In the genomic region with DNA sequence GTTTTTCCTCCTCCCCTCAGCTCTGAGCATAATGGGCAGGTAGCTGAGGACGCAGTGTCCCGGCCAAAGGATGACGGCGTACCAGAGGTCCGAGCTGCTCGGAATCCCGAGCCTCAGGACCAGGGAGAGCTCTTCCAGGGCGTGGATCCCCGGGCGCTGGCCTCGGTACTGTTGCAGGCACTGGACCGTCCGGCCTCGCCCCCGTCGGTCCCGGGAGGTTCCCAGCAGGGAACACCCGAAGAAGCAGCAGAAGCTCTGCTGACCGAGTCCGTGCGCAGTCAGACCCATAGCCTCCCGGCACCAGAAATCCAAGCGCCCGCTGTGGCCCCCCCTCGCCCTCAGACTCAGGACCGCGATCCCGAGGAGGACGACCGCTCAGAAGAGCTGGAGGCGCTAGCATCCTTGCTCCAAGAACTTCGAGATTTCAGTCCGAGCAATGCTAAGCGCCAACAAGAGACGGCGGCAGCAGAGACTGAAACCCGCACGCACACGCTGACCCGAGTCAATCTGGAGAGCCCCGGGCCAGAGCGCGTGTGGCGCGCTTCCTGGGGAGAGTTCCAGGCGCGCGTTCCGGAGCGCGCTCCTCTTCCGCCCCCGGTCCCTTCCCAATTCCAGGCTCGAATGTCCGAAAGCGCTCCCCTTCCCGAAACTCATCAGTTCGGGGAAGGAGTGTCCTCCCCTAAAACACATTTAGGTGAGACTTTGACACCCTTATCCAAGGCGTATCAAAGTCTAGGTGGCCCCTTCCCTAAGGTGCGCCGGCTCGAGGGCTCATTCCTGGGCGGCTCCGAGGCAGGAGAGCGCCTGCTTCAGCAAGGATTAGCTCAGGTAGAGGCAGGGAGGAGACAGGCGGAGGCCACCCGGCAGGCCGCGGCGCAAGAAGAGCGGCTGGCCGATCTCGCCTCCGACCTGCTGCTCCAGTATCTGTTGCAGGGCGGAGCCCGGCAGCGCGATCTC, we compare ENCODE assay signal across 8 mouse cellular contexts. TPM values are rescaled to one million over a fixed set of nuclear protein-coding genes. Genes with fewer than 3 reads are reported as not detected.
DNase-seq lines count a peak whose midpoint lies in the region; ATAC-seq and TF ChIP-seq lines count a peak whose summit lies in the region.

No protein-coding gene starts in this region.

- TF ChIP-seq CTCF in kidney, postnatal 0 days (IDR thresholded peaks at IDR 0.05; ENCODE audit: low read depth) = no peak

- H3K4me2 ChIP-seq in forebrain, embryonic 13.5 days = peak overlapping the region; percentile 99
- peak overlapping the region; percentile 88 for H3K4me2 ChIP-seq in kidney, postnatal 0 days (ENCODE audit: low read length)

- peak overlapping the region; percentile 51 for H3K4me3 ChIP-seq in forebrain, embryonic 13.5 days
- H3K4me3 ChIP-seq in kidney, postnatal 0 days (replicated peaks; ENCODE audit: low read depth, low read length) = peak overlapping the region; percentile 25
- peak overlapping the region; percentile 62 for H3K4me3 ChIP-seq in midbrain, embryonic 10.5 days

- peak overlapping the region; percentile 63 for H3K9ac ChIP-seq in forebrain, embryonic 13.5 days
- no peak overlapping the region for H3K9ac ChIP-seq in kidney, postnatal 0 days (ENCODE audit: low read depth, low read length)

- ATAC-seq in forebrain, embryonic 13.5 days = no peak
- ATAC-seq in kidney, postnatal 0 days (replicated peaks; ENCODE audit: low FRiP score, low read depth) = no peak

- H3K9me3 ChIP-seq in forebrain, embryonic 13.5 days (replicated peaks) = no peaks in the 10 kb centered on the region
- H3K9me3 ChIP-seq in kidney, postnatal 0 days (replicated peaks; ENCODE audit: low read length) = no peaks in the 10 kb centered on the region
- no peaks in the 10 kb centered on the region for H3K9me3 ChIP-seq in midbrain, embryonic 10.5 days (replicated peaks)

- H3K27ac ChIP-seq in forebrain, embryonic 13.5 days = no peak overlapping the region
- no peak overlapping the region for H3K27ac ChIP-seq in kidney, postnatal 0 days
- no peak overlapping the region for H3K27ac ChIP-seq in midbrain, embryonic 10.5 days (replicated peaks)

- peak; percentile 43 for DNase-seq in embryo, embryonic 10 days (ENCODE audit: low spot score)
- DNase-seq in embryo, embryonic 9.5 days (ENCODE audit: extremely low spot score) = no peak
- peak; percentile 12 for DNase-seq in thymus, postnatal 14 days
- DNase-seq in thymus, postnatal 36 days = no peak
- peak; percentile 63 for DNase-seq in kidney, postnatal 0 days (ENCODE audit: low spot score)
- DNase-seq in midbrain, embryonic 10.5 days (ENCODE audit: low spot score) = peak; percentile 27
- no peak for DNase-seq in natural killer cell, adult 2 months (ENCODE audit: low spot score in 2 of 2)

- H3K36me3 ChIP-seq in forebrain, embryonic 13.5 days (ENCODE audit: poor library complexity, severe bottlenecking) = peaks cover 11% of the 10 kb centered on the region
- H3K36me3 ChIP-seq in kidney, postnatal 0 days (ENCODE audit: insufficient read depth, low read length) = peaks cover 5% of the 10 kb centered on the region; the same call in 1 of the 2 replicates
- H3K36me3 ChIP-seq in midbrain, embryonic 10.5 days = peaks cover 16% of the 10 kb centered on the region

- WGBS in forebrain, embryonic 13.5 days = 1% methylated on average over 78 of the region's 78 CpGs
- WGBS in kidney, postnatal 0 days = 2% methylated on average over 77 of the region's 78 CpGs
- WGBS in midbrain, embryonic 10.5 days = under 1% methylated on average over 78 of the region's 78 CpGs

- H3K27me3 ChIP-seq in forebrain, embryonic 13.5 days = peaks cover 62% of the 10 kb centered on the region
- H3K27me3 ChIP-seq in kidney, postnatal 0 days (ENCODE audit: insufficient read depth, low read length) = peaks cover 47% of the 10 kb centered on the region
- peaks cover 92% of the 10 kb centered on the region for H3K27me3 ChIP-seq in midbrain, embryonic 10.5 days (ENCODE audit: low read depth, poor library complexity, severe bottlenecking)

- H3K4me1 ChIP-seq in forebrain, embryonic 13.5 days = peaks cover 36% of the 10 kb centered on the region
- peaks cover 23% of the 10 kb centered on the region for H3K4me1 ChIP-seq in kidney, postnatal 0 days (replicated peaks; ENCODE audit: insufficient read depth, low read length)
- peaks cover 46% of the 10 kb centered on the region for H3K4me1 ChIP-seq in midbrain, embryonic 10.5 days

RNA-seq across cellular contexts. Expression of a gene that starts 5.2 kb away (rescaled TPM):
- polyA plus RNA-seq in forebrain, embryonic 13.5 days (2015; fragmentation: Nextera tagmentation; extraction: Ambion mirVana) = 0.89 and 1.0 TPM in 2 replicates
- 0.21 and 0.42 TPM in 2 replicates for polyA plus RNA-seq in kidney, postnatal 0 days (2015; fragmentation: Nextera tagmentation; extraction: Ambion mirVana)
- 0.35 and 0.39 TPM in 2 replicates for polyA plus RNA-seq in midbrain, embryonic 10.5 days (2016; fragmentation: Nextera tagmentation; extraction: Ambion mirVana)

RNA-seq across cellular contexts. Expression of a gene that starts 14.6 kb away (rescaled TPM):
- 252 and 260 TPM in 2 replicates for polyA plus RNA-seq in forebrain, embryonic 13.5 days (2015; fragmentation: Nextera tagmentation; extraction: Ambion mirVana)
- 160 and 172 TPM in 2 replicates for polyA plus RNA-seq in kidney, postnatal 0 days (2015; fragmentation: Nextera tagmentation; extraction: Ambion mirVana)
- 209 and 228 TPM in 2 replicates for polyA plus RNA-seq in midbrain, embryonic 10.5 days (2016; fragmentation: Nextera tagmentation; extraction: Ambion mirVana)

RNA-seq across cellular contexts. Expression of a gene that starts 40.7 kb away (rescaled TPM):
- polyA plus RNA-seq in forebrain, embryonic 13.5 days (2015; fragmentation: Nextera tagmentation; extraction: Ambion mirVana) = 0.14 and 0.21 TPM in 2 replicates
- polyA plus RNA-seq in kidney, postnatal 0 days (2015; fragmentation: Nextera tagmentation; extraction: Ambion mirVana) = 0.05 and 0.13 TPM in 2 replicates
- polyA plus RNA-seq in midbrain, embryonic 10.5 days (2016; fragmentation: Nextera tagmentation; extraction: Ambion mirVana) = 0.07 and 0.11 TPM in 2 replicates

RNA-seq across cellular contexts. Expression of a gene that starts 43.5 kb away (rescaled TPM):
- 110 and 113 TPM in 2 replicates for polyA plus RNA-seq in forebrain, embryonic 13.5 days (2015; fragmentation: Nextera tagmentation; extraction: Ambion mirVana)
- polyA plus RNA-seq in kidney, postnatal 0 days (2015; fragmentation: Nextera tagmentation; extraction: Ambion mirVana) = 86.5 and 91.1 TPM in 2 replicates
- polyA plus RNA-seq in midbrain, embryonic 10.5 days (2016; fragmentation: Nextera tagmentation; extraction: Ambion mirVana) = 102 and 105 TPM in 2 replicates

RNA-seq across cellular contexts. Expression of a gene that starts 44.5 kb away (rescaled TPM):
- 25.8 and 28.9 TPM in 2 replicates for polyA plus RNA-seq in forebrain, embryonic 13.5 days (2015; fragmentation: Nextera tagmentation; extraction: Ambion mirVana)
- polyA plus RNA-seq in kidney, postnatal 0 days (2015; fragmentation: Nextera tagmentation; extraction: Ambion mirVana) = 30.6 and 32.0 TPM in 2 replicates
- polyA plus RNA-seq in midbrain, embryonic 10.5 days (2016; fragmentation: Nextera tagmentation; extraction: Ambion mirVana) = 40.8 and 43.2 TPM in 2 replicates

Comparison
In these comparisons a context has a peak if more than half of its experiments do, and no peak if none do; other contexts are left out.
1. DNase-seq: peak in embryo, embryonic 10 days (single experiment), thymus, postnatal 14 days (single experiment), kidney, postnatal 0 days (single experiment) and midbrain, embryonic 10.5 days (single experiment); none in embryo, embryonic 9.5 days (single experiment), thymus, postnatal 36 days (0 of 2) and natural killer cell, adult 2 months (0 of 2).
2. Peak in every context shown above with its lines, with median percentiles within 50 percentile points of each other: H3K4me3 ChIP-seq.